Comparison of ENCODE assay signal across 17 mouse cellular contexts in the genomic region with DNA sequence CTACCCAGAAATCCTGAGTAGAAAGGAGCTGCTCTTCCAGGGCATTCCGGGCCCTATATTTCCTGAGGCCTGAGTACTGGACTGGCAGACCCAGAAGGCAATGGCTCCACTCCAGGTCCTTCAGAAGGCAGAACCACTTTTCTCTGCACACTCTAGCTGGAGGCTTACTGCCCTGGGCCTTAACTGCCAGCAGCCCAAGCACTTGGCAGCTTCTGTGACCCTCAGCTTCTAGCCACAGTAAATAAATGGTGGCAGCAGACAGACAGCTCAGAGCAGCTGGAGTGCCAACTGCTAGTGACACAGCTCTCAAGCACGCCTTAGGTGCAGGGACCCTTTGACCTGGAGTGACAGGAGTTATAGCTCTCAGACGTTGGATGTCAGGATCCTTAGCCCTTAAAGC. TPM values are rescaled to one million over a fixed set of nuclear protein-coding genes. Genes with fewer than 3 reads are reported as not detected.
DNase-seq lines count a peak whose midpoint lies in the region; ATAC-seq and TF ChIP-seq lines count a peak whose summit lies in the region.
"Had no signal": no experiment of that assay in that cellular context is flagged by ENCODE, and none has a peak within 500 bp of the region (broad histone marks: within the 10 kb centered on the region; RNA-seq: fewer than 3 reads in every experiment).

No protein-coding gene starts in this region.

- peak; percentile 8 to 30 for DNase-seq in adrenal gland, postnatal 36 days
- DNase-seq in adrenal gland, postnatal 4 days (ENCODE audit: low spot score in 2 of 2): no peak
- peak; percentile 56 for DNase-seq in liver, adult 2 months (ENCODE audit: extremely low read depth, low read depth, low spot score)
- no peak for DNase-seq in liver
- peak; percentile 33 for DNase-seq in Muller cell, postnatal 12 days (ENCODE audit: inconsistent ontology term)
- peak; percentile 22 for DNase-seq in lung, postnatal 14 days
- DNase-seq in urinary bladder, postnatal 14 days (ENCODE audit: low spot score): no peak
- DNase-seq: cerebellum, adult 9-11 months; midbrain, embryonic 14.5 days; right cerebral cortex, adult 18-20 months had no signal

- no peaks in the 10 kb centered on the region for H3K27me3 ChIP-seq in liver, adult 2 months (ENCODE audit: control insufficient read depth, insufficient read depth, low read length)
- H3K27me3 ChIP-seq: heart, embryonic 15.5 days; intestine, embryonic 15.5 days; liver, embryonic 15.5 days had no signal

- no peak overlapping the region for H3K27ac ChIP-seq in liver, adult 2 months (replicated peaks; ENCODE audit: insufficient read depth, low read depth, low read length)
- H3K27ac ChIP-seq: forebrain, embryonic 12.5 days; heart, embryonic 15.5 days; hindbrain, embryonic 10.5 days; intestine, embryonic 15.5 days; liver, embryonic 15.5 days; stomach, postnatal 0 days had no signal

- ATAC-seq in activated CD4-positive, CD25-positive, alpha-beta regulatory T cell, adult 4 months: no peak
- ATAC-seq: intestine, embryonic 15.5 days had no signal

- no peak overlapping the region for H3K4me3 ChIP-seq in liver, adult 2 months (ENCODE audit: insufficient read depth, low read depth, low read length)
- H3K4me3 ChIP-seq: forebrain, embryonic 12.5 days; heart, embryonic 15.5 days; hindbrain, embryonic 10.5 days; intestine, embryonic 15.5 days; liver, embryonic 15.5 days had no signal

- H3K9ac ChIP-seq in liver, adult 2 months (ENCODE audit: low read depth, low read length): no peak overlapping the region
- H3K9ac ChIP-seq: forebrain, embryonic 12.5 days; heart, embryonic 15.5 days; intestine, embryonic 15.5 days; liver, embryonic 15.5 days had no signal

- no peaks in the 10 kb centered on the region for H3K79me2 ChIP-seq in liver, adult 2 months (ENCODE audit: control insufficient read depth, insufficient read depth, low read length)

- H3K36me3 ChIP-seq in liver, adult 2 months (ENCODE audit: control insufficient read depth, insufficient read depth, low read length): no peaks in the 10 kb centered on the region
- H3K36me3 ChIP-seq: forebrain, embryonic 12.5 days; heart, embryonic 15.5 days; hindbrain, embryonic 10.5 days; intestine, embryonic 15.5 days; liver, embryonic 15.5 days had no signal

- 46% methylated on average over 3 of the region's 3 CpGs for WGBS in liver, adult 2 months

- no peak for TF ChIP-seq POLR2A in liver, adult 2 months (IDR thresholded peaks at IDR 0.05; ENCODE audit: extremely low read depth, insufficient read depth, low read length)

- TF ChIP-seq CTCF in liver, adult 2 months (IDR thresholded peaks at IDR 0.05; ENCODE audit: low read depth, low read length): no peak

- peaks cover 4% of the 10 kb centered on the region; the same call in 1 of the 2 replicates for H3K4me1 ChIP-seq in liver, adult 2 months (ENCODE audit: control insufficient read depth, insufficient read depth, low read length)
- H3K4me1 ChIP-seq: forebrain, embryonic 12.5 days; heart, embryonic 15.5 days; intestine, embryonic 15.5 days had no signal

RNA-seq across cellular contexts. Expression of gene Noc4l, which starts 45.5 kb away (rescaled TPM):
- 10 to 100 TPM; 20.7 to 21.1 TPM for total RNA-seq in adrenal gland, postnatal 36 days (2021)
- 10 to 100 TPM; 27.0 to 29.3 TPM for total RNA-seq in adrenal gland, postnatal 4 days (2021)
- 2.7 and 3.2 TPM in 2 replicates for total RNA-seq in liver, adult 2 months (2014; rRNA removed)
- 24.1 and 38.5 TPM in 2 replicates for polyA plus RNA-seq in liver, adult 2 months (2012; rRNA removed)
- 10 to 100 TPM; 38.9 to 43.6 TPM for polyA plus RNA-seq in activated CD4-positive, CD25-positive, alpha-beta regulatory T cell, adult 4 months (2017; shearing (Covaris generic))

RNA-seq across cellular contexts. Expression of gene Ddx51, which starts 45.5 kb away (rescaled TPM):
- 10 to 100 TPM; 20.3 to 22.8 TPM for total RNA-seq in adrenal gland, postnatal 36 days (2021)
- total RNA-seq in adrenal gland, postnatal 4 days (2021): 10 to 100 TPM; 26.3 to 27.0 TPM
- 2.4 TPM in 2 replicates for total RNA-seq in liver, adult 2 months (2014; rRNA removed)
- 9.2 and 12.2 TPM in 2 replicates for polyA plus RNA-seq in liver, adult 2 months (2012; rRNA removed)
- polyA plus RNA-seq in activated CD4-positive, CD25-positive, alpha-beta regulatory T cell, adult 4 months (2017; shearing (Covaris generic)): 1 to 10 TPM; 2.9 to 3.8 TPM

Comparison
In these comparisons a context has a peak if more than half of its experiments do, and no peak if none do; other contexts are left out.
1. DNase-seq: peak in adrenal gland, postnatal 36 days (2 of 2), liver, adult 2 months (single experiment), Muller cell, postnatal 12 days (single experiment) and lung, postnatal 14 days (single experiment); none in adrenal gland, postnatal 4 days (0 of 2), liver (single experiment) and urinary bladder, postnatal 14 days (single experiment).